Mouse (Mus musculus) limb, embryonic 14.5 days (tissue): Measurements from ENCODE around the gene Optc. TPM values are rescaled to one million over a fixed set of nuclear protein-coding genes. Genes with fewer than 3 reads are reported as not detected.
A peak's percentile ranks its signal among the peaks of the same experiment; 100 is the strongest.

Experiments
- ATAC-seq: fragments of 200-750 bp; cut with Nextera tagmentation; 2 replicates; pipeline ENCODE4 v1.8.0; 2017; ENCODE audit warnings: low read depth, moderate number of reproducible peaks, moderate TSS enrichment; ENCODE audit not compliant: low FRiP score
- DNase-seq: peaks from one replicate; pipeline ENCODE4 v3.0.0-alpha.2; 2015; ENCODE audit warnings: low spot score
- H3K27ac ChIP-seq: fragments of 300-500 bp; sonication (generic); replicated peaks from 2 replicates; pipeline ENCODE4 v1.5.1; 2014; ENCODE audit warnings: low read depth, mild to moderate bottlenecking, low read length, moderate library complexity, mixed read lengths
- H3K27me3 ChIP-seq: fragments of 300-500 bp; sonication (generic); 2 replicates; pipeline ENCODE4 v1.6.1; 2014; ENCODE audit warnings: low read length, mixed read lengths; ENCODE audit not compliant: control insufficient read depth, insufficient read depth
- H3K36me3 ChIP-seq: fragments of 300-500 bp; sonication (generic); 2 replicates; pipeline ENCODE4 v1.6.1; 2014; ENCODE audit warnings: mild to moderate bottlenecking, low read length, moderate library complexity, mixed read lengths; ENCODE audit not compliant: control insufficient read depth, insufficient read depth
- H3K4me1 ChIP-seq: fragments of 300-500 bp; sonication (generic); 2 replicates; pipeline ENCODE4 v1.6.1; 2014; ENCODE audit warnings: antibody characterized with exemption, low read length, mixed read lengths; ENCODE audit not compliant: control insufficient read depth, insufficient read depth
- H3K4me2 ChIP-seq: fragments of 300-500 bp; sonication (generic); replicated peaks from 2 replicates; pipeline ENCODE4 v1.6.1; 2014; ENCODE audit warnings: low read depth, mild to moderate bottlenecking, low read length, moderate library complexity; ENCODE audit not compliant: severe bottlenecking
- H3K4me3 ChIP-seq: fragments of 300-500 bp; sonication (generic); replicated peaks from 2 replicates; pipeline ENCODE4 v1.5.1; 2014; ENCODE audit warnings: low read length
- H3K9ac ChIP-seq: fragments of 300-500 bp; sonication (generic); 2 replicates; pipeline ENCODE4 v1.6.1; 2014; ENCODE audit warnings: mild to moderate bottlenecking, low read depth, low read length, moderate library complexity; ENCODE audit not compliant: severe bottlenecking
- H3K9me3 ChIP-seq: fragments of 300-500 bp; sonication (generic); 2 replicates; pipeline ENCODE4 v1.6.1; 2016; ENCODE audit warnings: low read length; ENCODE audit not compliant: control insufficient read depth
- POLR2A ChIP-seq: fragments of 200-500 bp; IDR thresholded peaks from 2 replicates; pipeline ENCODE4 v1.8.0; 2012; ENCODE audit warnings: inconsistent platforms, mild to moderate bottlenecking, moderate library complexity, borderline replicate concordance; ENCODE audit not compliant: insufficient read depth, insufficient read length; ENCODE audit errors: extremely low read depth
- WGBS: fragments of 180-500 bp; shearing (Covaris S2); extraction: QIAGEN DNeasy Blood & Tissue Kit; methylation state at CpG from one replicate; pipeline ENCODE4 v1.1.7; 2014; 5-methylcytosine and 5-hydroxymethylcytosine counted together
- polyA plus RNA-seq, 2 experiments: library from polyadenylated mRNA; depleted of rRNA in 1 of 2; stranded (reverse) in 1 of 2; unstranded in 1 of 2; fragments of >200 nt; fragmentation: Nextera tagmentation in 1 of 2; extraction: Ambion mirVana in 1 of 2; gene quantifications; 2 replicates each; pipeline versions ENCODE4 v1.2.1 to v1.2.3; 2012 to 2014

Optc gene
- polyA plus RNA-seq (2012; rRNA removed) (2.4 and 3.7 TPM in 2 replicates), polyA plus RNA-seq (2014; fragmentation: Nextera tagmentation; extraction: Ambion mirVana) (1.0 and 1.1 TPM in 2 replicates)

GRCm38 (mm10) chr1:133907949-133908658 is at the start of gene Optc:
Gene Optc (minus strand): TSS chr1:133907999.
- Histone ChIP-seq H3K27ac (peak within 1 kb of the TSS; percentile 67), H3K9me3 (no peaks in the 10 kb centered on the region), H3K4me2 (peak within 1 kb of the TSS; percentile 88), H3K27me3 (no peaks in the 10 kb centered on the region), H3K36me3 (no peaks in the 10 kb centered on the region), H3K9ac (peak within 1 kb of the TSS; percentile 59), H3K4me1 (peaks cover 16% of the 10 kb centered on the region), H3K4me3 (peak within 1 kb of the TSS; percentile 43)
- 3% methylated on average over 29 of the region's 30 CpGs for WGBS
- ATAC-seq (peak; percentile 81), DNase-seq (peak; percentile 45)
- no peak for TF ChIP-seq POLR2A

GRCm38 (mm10) chr1:133954009-133954408 is 46.2 kb upstream of the Optc start:
- Histone ChIP-seq H3K4me3 (no peak overlapping the region), H3K27ac (no peak overlapping the region), H3K9ac (no peak overlapping the region), H3K27me3 (no peaks in the 10 kb centered on the region), H3K4me1 (0 out of 2 replicates have a peak, but pooled peaks cover 3% of the 10 kb centered on the region), H3K9me3 (no peaks in the 10 kb centered on the region), H3K36me3 (no peaks in the 10 kb centered on the region), H3K4me2 (no peak overlapping the region)
- no peak for ATAC-seq
- DNase-seq: no peak
- WGBS: 57% methylated on average over 2 of the region's 2 CpGs
- TF ChIP-seq POLR2A: no peak

GRCm38 (mm10) chr1:133953261-133953742 is 45.5 kb upstream of the Optc start:
- Histone ChIP-seq H3K4me3 (no peak overlapping the region), H3K9me3 (no peaks in the 10 kb centered on the region), H3K4me1 (0 out of 2 replicates have a peak, but pooled peaks cover 3% of the 10 kb centered on the region), H3K9ac (no peak overlapping the region), H3K4me2 (no peak overlapping the region), H3K36me3 (no peaks in the 10 kb centered on the region), H3K27me3 (no peaks in the 10 kb centered on the region), H3K27ac (no peak overlapping the region)
- WGBS: 42% methylated on average over 9 of the region's 9 CpGs
- ATAC-seq: no peak
- TF ChIP-seq POLR2A: no peak
- no peak for DNase-seq

- ATAC-seq: no peak
- no peak for TF ChIP-seq POLR2A
- Histone ChIP-seq H3K27me3 (no peaks in the 10 kb centered on the region), H3K9ac (no peak overlapping the region), H3K27ac (no peak overlapping the region), H3K4me2 (no peak overlapping the region), H3K36me3 (no peaks in the 10 kb centered on the region), H3K9me3 (no peaks in the 10 kb centered on the region), H3K4me3 (no peak overlapping the region), H3K4me1 (0 out of 2 replicates have a peak, but pooled peaks cover 3% of the 10 kb centered on the region)
- no peak for DNase-seq
- 65% methylated on average over 6 of the region's 6 CpGs for WGBS
Observed at GRCm38 (mm10) chr1:133951598-133951997, 43.8 kb upstream of the Optc start.

- no peak overlapping the region for H3K27ac ChIP-seq
- no peaks in the 10 kb centered on the region for H3K36me3 ChIP-seq
- no peak overlapping the region for H3K4me3 ChIP-seq
- ATAC-seq: no peak
- 51% methylated on average over 7 of the region's 7 CpGs for WGBS
- no peaks in the 10 kb centered on the region for H3K9me3 ChIP-seq
- H3K9ac ChIP-seq: no peak overlapping the region
- no peaks in the 10 kb centered on the region for H3K27me3 ChIP-seq
- TF ChIP-seq POLR2A: no peak
- peak; percentile 7 for DNase-seq
- no peak overlapping the region for H3K4me2 ChIP-seq
- H3K4me1 ChIP-seq: 0 out of 2 replicates have a peak, but pooled peaks cover 3% of the 10 kb centered on the region
Observed at GRCm38 (mm10) chr1:133950061-133950782, 42.4 kb upstream of the Optc start.
